Mouse (Mus musculus): Measurements from ENCODE around the gene Angptl8.

DNA sequence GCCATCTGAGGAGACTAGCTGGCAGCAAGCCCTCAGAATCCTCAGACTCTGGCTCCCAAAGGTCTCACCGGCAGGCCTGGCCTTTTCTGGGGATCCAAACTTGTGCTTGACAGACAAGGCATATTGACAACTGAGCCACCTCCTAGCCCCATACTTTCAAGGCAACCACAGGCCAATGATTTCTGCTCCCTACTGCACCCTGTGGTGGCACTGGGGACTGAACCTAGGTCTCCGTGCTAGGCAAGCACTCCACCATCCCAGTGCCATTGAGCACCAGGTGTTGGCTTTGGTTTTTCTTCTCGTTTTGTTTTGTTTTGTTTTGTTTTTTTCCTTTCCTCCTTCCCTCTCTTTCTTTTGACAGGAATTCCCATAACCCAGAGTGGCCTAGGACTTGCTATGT lies 26.7 kb upstream of the Angptl8 start:
- TF ChIP-seq GATA1 (IDR thresholded peaks at IDR 0.05; ENCODE audit: borderline replicate concordance, low read length) (no peak), FLI1 (IDR thresholded peaks at IDR 0.05; ENCODE audit: low read length) (no peak)

Data from megakaryocyte, embryonic 14.5 days (primary cell).